Mouse (Mus musculus): Measurements from ENCODE around the gene Arl1.
"Not testable (repeated sequence)": the region's sequence is repeated elsewhere in the genome, so short reads cannot be mapped to it uniquely, and the experiment has no call there.

The Arl1 gene

DNA sequence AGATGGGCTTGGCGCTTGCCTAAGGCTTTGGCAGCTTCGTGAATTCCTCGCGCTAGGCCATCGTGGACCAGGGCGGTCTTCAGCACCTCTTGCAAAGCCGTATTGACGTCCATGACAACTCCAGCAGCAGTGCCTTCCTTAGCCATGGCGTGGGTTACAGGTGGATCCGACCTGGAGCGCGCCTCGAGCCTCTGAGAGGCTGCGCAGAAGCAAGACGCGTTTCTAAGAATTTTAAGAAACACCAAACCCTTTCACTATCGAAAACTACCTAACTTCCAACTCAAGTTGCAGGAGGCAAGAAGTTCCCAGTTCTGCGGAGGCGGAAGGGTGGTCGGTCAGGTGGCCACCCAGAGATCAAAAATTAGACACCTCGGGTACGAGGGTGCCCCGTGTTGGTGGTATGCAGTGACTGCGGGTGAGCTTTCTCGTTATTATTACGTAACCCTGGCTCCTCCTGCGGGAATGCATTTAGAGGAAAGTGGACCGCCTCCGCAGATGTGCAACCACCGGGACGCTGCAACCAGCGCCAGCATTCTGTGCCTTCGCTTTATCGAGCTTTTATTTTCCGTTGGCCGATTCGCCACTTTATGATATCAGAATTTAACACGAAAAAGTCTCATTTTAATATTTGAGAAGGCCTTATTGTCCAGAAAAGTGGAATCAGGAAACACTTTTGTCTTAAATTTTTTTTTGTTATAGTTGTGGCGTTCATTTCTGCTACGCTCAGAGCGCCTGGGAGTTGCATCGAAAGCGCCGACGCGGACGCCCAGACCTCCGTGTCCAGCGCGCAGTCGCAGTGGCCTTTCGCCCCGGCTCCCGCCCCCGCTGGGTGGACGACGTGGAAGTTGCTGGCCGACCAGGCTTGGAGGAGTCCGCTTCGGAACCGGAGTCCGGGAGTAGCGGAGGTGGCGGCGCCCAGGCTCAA is at the start of gene Arl1:
TSS of gene Arl1 (plus strand) at position 288 of the 925 bp plus-strand sequence.
- DNase-seq, result peak; percentile 85

DNA sequence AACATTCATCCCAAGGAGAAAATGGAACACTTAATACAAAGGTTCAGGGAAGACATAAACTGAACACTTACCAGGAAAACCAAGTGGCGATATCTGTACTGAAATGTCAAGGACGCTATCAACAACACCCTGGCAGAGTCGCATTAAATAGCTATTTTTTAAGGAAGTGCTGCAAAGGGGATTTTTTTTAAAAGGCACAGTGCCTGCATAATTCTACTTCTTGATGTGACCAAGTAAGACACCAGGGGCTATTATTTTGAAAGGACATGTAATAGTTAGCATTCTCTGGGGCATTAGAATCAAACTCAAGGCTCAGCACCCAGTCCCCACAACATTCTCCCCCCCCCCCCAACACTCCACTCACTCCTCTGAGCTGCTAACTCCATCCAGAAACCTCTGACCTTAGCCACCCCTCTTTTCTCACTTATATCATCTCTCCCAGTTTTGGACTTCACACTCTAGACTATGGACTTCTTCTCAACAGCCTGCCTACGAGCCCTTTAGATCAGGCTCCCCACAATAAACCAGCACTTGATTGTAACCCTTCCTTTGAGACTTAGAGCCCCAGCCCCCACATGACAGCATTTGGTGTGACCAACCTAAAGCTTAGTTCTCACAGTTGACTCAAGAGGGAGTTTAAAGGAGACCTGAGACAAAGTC is 47.6 kb upstream of the Arl1 start:
- DNase-seq, result no peak

DNA sequence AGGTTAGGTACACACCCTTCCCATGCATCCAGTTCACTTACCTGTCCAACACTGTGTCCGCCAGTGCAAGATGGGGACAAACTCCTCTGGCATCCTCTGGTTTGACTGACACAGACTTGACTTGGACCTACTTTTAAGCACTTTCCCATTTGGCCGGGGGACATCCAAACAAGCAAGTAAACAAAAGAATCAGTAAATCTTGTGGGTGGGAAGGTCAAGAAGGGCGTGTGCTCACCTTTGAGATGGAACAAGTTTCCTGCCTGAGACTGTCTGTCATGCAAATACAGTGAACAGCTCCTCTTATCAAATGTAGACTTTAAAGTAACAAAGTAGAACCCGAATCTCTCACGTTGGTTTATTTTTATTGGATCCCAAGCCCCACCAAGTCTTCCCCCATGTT is 45.7 kb upstream of the Arl1 start, which contains the start of gene Spic:
TSS of gene Spic (minus strand) at position 91 of the 400 bp plus-strand sequence.
- no peak for DNase-seq

DNA sequence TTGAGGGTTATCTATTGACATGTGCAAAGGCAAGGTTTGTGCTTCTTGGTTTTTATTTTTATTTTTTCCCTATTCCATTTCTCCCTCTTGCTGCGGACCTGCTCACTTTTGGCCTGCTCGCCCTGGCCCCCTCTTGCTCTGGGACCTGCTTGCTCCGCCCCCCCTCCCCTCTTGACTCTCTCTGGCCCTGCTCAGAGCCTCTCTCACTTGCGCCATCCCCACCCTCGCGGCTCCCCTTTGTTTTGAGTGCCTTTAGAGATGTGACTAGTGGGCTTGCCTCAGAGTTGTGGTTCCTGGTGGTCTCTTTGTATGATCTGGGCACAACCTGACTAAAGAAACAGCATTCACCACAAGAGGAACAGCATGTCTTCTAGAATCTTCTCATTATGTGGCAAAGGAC is 29.7 kb upstream of the Arl1 start:
- DNase-seq, result no peak

GRCm38 (mm10) chr10:88708671-88709523 is 21.8 kb upstream of the Arl1 start:
- DNase-seq, result no peak

GRCm38 (mm10) chr10:88712359-88712758 is 18.3 kb upstream of the Arl1 start:
- no peak for DNase-seq

- DNase-seq, result no peak
Measured at GRCm38 (mm10) chr10:88714744-88715143, 15.9 kb upstream of the Arl1 start.

GRCm38 (mm10) chr10:88715621-88716020 is 15.0 kb upstream of the Arl1 start:
- no peak for DNase-seq

- no peak for DNase-seq
Measured at GRCm38 (mm10) chr10:88716986-88717755, 13.5 kb upstream of the Arl1 start.

- DNase-seq, result no peak
Measured at GRCm38 (mm10) chr10:88717756-88718025, 13.0 kb upstream of the Arl1 start.

GRCm38 (mm10) chr10:88719618-88720017 is 11.0 kb upstream of the Arl1 start:
- DNase-seq, result no peak

GRCm38 (mm10) chr10:88725343-88725742 is 5.3 kb upstream of the Arl1 start:
- no peak for DNase-seq

GRCm38 (mm10) chr10:88727128-88727527 is 3.5 kb upstream of the Arl1 start:
- DNase-seq, result peak; percentile 23 to 29

GRCm38 (mm10) chr10:88728166-88728565 is 2.5 kb upstream of the Arl1 start:
- no peak for DNase-seq

- DNase-seq, result no peak
Measured at GRCm38 (mm10) chr10:88731496-88732308, 1.0 kb downstream of the Arl1 start.

- no peak for DNase-seq
Measured at GRCm38 (mm10) chr10:88732309-88732622, 1.6 kb downstream of the Arl1 start.

- DNase-seq, result not testable (repeated sequence)
Measured at GRCm38 (mm10) chr10:88739074-88739473, 8.4 kb downstream of the Arl1 start.

GRCm38 (mm10) chr10:88739818-88740217 is 9.2 kb downstream of the Arl1 start:
- no peak for DNase-seq

GRCm38 (mm10) chr10:88740781-88741180 is 10.1 kb downstream of the Arl1 start:
- no peak for DNase-seq

- DNase-seq, result no peak
Measured at GRCm38 (mm10) chr10:88741426-88741825, 10.8 kb downstream of the Arl1 start.

GRCm38 (mm10) chr10:88761524-88762212 is 31.0 kb downstream of the Arl1 start:
- DNase-seq, result no peak
